Mouse (Mus musculus) spleen, adult 2 months (tissue): ENCODE results near the gene Brca1.

Source experiments
- CTCF ChIP-seq: fragments of 200-500 bp; IDR thresholded peaks from 2 replicates; pipeline ENCODE4 v1.5.1; 2011; ENCODE audit warnings: mild to moderate bottlenecking, inconsistent platforms; ENCODE audit not compliant: insufficient read depth, insufficient read length, insufficient replicate concordance; ENCODE audit errors: extremely low read depth
- POLR2A ChIP-seq: fragments of 200-500 bp; IDR thresholded peaks from 2 replicates; pipeline ENCODE4 v1.6.1; 2011; ENCODE audit warnings: low read depth, low read length, inconsistent platforms

- no peak for TF ChIP-seq CTCF
- no peak for TF ChIP-seq POLR2A
These were observed 89.6 kb downstream of the Brca1 start for GRCm38 (mm10) chr11:101462141-101462540.
